Mouse (Mus musculus): ENCODE results near the gene Il6st. TPM values are rescaled to one million over a fixed set of nuclear protein-coding genes. Genes with fewer than 3 reads are reported as not detected.
"Not testable (repeated sequence)": the region's sequence is repeated elsewhere in the genome, so short reads cannot be mapped to it uniquely, and the experiment has no call there.

Il6st gene
- total RNA-seq (2021) = 10 to 100 TPM; 80.5 to 92.4 TPM
- long read RNA-seq, full-length matches to known transcripts = 12 of 18 reads
- long read RNA-seq, partial matches to known transcripts = 1 of 18 reads
- long read RNA-seq, other reads (novel, unspliced or antisense) = 5 of 18 reads

- peak; percentile 91 to 95 for DNase-seq (ENCODE audit: low spot score in 2 of 2)
Measured at GRCm38 (mm10) chr13:112463868-112464625, at the start of gene Il6st. Gene Il6st, plus strand, starts transcription at chr13:112464070.

DNA sequence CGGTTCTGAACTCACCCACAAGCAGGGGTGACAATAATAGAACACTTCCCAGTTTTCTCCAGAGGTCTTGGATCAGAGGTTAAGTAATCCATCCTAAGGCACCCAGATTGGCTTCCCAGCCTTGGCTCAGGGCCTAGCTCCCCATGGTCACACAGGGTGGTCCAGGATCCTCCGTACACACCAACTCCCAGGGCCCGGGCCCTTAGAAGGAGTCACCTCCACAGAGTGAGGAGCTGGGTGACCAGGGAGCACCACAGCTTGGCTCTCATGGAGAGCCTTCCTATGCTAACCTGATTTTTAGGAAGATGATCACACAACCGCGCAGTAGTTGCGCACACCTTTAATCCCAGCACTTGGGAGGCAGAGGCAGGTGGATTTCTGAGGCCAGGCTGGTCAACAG is 48.0 kb upstream of the Il6st start:
- no peak for DNase-seq (ENCODE audit: low spot score in 2 of 2)

DNA sequence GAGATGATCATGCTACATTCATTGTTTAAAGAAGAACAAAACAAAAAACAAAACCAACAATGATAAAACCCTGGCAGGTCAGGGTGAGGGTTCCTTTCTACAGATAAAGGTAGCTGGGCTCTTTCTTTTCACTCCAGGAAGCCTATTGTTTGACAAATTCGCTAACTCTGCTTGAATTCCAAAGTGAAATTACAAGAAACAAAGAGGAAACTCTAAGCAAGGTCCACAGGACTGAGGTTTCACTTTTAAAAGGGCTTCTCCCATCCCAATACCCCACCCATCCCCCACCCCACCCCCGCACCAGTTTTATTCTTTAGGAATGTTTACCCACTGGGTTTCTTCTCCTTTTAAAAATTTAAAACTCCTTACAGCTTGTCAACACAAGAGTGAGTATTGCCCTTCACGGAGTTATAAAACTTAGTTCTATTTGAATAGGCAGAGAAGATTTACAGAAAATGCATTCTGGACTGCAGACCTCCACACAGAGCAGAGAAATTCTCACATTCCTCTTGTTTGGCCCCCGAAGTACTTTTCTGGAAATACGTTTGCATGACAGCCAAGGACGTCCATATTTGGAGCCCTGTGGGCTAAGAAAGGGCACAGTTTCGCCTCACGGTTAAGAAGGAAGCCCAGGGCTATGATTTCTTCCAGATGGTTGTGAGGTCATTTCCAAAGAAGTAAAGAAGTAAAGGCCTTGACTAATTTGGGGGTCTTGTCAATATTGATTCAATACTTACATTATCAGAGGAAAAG is 47.3 kb upstream of the Il6st start:
- no peak for DNase-seq (ENCODE audit: low spot score in 2 of 2)

GRCm38 (mm10) chr13:112417163-112417523 is 46.7 kb upstream of the Il6st start:
- DNase-seq (ENCODE audit: low spot score in 2 of 2) = no peak

- DNase-seq (ENCODE audit: low spot score in 2 of 2) = no peak
Measured at GRCm38 (mm10) chr13:112417861-112418423, 45.9 kb upstream of the Il6st start.

GRCm38 (mm10) chr13:112418595-112418994 is 45.3 kb upstream of the Il6st start:
- no peak for DNase-seq (ENCODE audit: low spot score in 2 of 2)

DNA sequence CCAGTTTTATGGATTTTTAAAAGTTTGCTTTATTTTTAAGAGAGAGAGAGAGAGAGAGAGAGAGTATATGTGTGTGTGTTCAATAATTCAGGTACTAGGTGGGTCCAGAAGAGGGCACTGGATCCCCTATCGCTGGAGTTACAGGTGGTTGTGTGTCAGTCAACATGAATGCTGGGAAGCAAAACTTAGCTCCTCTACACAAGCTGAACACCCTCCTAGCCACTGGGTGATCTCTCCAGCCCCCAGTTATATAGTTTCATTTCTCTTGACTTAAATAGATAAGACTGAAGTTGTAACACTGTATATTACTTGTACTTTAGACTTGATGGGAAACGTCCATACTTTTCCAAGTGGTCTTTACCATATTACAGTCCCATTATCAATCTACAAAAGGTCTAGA is 39.7 kb upstream of the Il6st start:
- no peak for DNase-seq (ENCODE audit: low spot score in 2 of 2)

DNA sequence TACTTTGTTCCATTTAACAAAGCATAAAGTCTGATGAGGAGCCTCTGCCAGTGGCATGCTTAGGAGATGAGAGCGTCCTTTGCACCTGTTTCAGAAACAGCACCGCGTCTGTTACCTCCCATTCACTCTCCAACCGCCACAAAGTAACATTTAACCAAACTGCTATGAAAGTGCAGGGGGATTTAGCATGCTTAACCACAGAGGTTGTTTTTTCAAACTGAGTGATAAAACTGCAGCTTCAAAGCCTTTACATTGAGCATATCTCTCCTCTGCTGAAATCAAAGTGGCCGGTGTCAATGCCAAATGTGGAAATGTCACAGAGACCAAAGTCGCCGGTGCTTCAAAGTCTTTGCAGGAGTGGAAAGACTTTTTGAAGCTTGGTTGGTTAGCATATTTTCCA is 39.2 kb upstream of the Il6st start:
- no peak for DNase-seq (ENCODE audit: low spot score in 2 of 2)

- no peak for DNase-seq (ENCODE audit: low spot score in 2 of 2)
Measured at GRCm38 (mm10) chr13:112425181-112425654, 38.7 kb upstream of the Il6st start.

- DNase-seq (ENCODE audit: low spot score in 2 of 2) = no peak
Measured at GRCm38 (mm10) chr13:112426265-112427135, 37.4 kb upstream of the Il6st start.

GRCm38 (mm10) chr13:112427136-112427470 is 36.8 kb upstream of the Il6st start:
- not testable (repeated sequence) for DNase-seq (ENCODE audit: low spot score in 2 of 2)

- no peak for DNase-seq (ENCODE audit: low spot score in 2 of 2)
Measured at GRCm38 (mm10) chr13:112427521-112427920, 36.3 kb upstream of the Il6st start.

DNA sequence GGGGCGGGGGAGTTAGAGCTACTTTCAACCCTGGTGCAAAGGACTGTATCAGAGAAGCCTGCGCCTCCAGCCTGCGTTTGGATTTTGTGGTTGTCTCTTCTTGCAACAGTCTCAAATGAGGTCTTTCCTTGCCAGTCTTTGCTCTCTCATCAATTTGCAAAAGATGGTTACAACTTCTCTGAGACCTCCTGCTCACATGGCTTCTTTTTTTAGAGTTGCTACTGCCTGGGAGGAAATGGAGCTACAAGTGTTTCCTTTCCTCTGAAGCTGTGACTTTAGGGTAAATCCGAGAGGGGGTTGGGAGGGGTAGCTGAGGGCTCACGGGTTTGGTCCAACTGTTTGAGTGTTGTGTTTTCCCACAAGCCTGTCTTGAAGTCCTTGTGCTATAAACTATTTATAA is 30.6 kb upstream of the Il6st start:
- DNase-seq (ENCODE audit: low spot score in 2 of 2) = no peak

- DNase-seq (ENCODE audit: low spot score in 2 of 2) = no peak
Measured at GRCm38 (mm10) chr13:112435241-112436075, 28.4 kb upstream of the Il6st start.

- DNase-seq (ENCODE audit: low spot score in 2 of 2) = no peak
Measured at GRCm38 (mm10) chr13:112436288-112436687, 27.6 kb upstream of the Il6st start.

DNA sequence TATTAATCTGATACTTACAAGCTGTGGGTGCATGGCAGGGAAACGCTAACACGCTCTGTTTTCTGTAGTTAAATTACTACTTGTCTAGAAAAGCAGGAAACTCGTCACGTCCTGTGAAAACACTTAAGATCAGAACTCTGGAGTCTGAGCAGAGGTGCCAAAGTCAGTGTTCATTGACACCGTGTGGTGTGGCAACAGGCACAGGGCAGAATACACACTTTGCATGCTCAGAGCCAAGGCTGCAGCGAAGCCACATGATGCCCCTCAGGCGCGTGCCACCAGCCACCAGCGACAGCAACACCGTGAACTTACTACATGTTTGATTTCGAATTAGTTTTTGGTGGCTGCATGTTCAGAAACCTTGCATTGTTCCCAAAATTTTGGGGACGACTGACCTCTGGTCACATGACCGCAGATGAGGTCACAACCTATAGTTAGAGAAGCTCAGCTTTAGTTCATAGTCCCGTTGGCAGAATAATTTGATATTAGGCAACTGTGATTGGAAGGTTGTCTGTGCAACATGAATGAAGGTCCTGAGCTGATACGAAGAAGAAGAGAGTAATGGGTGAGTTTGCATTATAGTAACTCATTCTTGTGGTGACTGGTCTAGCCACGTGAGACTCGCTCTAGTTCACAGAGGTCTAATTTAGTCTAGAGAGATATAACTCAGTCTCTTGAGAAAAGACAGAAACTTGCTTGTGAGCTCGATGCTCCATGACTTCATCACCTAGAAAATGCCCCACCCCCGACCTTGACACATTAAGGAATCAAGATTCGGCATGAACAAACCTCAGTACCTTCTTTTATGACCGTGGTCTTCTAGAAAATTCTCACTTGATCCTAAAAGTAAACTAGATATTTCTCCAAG is 25.6 kb upstream of the Il6st start:
- no peak for DNase-seq (ENCODE audit: low spot score in 2 of 2)

DNA sequence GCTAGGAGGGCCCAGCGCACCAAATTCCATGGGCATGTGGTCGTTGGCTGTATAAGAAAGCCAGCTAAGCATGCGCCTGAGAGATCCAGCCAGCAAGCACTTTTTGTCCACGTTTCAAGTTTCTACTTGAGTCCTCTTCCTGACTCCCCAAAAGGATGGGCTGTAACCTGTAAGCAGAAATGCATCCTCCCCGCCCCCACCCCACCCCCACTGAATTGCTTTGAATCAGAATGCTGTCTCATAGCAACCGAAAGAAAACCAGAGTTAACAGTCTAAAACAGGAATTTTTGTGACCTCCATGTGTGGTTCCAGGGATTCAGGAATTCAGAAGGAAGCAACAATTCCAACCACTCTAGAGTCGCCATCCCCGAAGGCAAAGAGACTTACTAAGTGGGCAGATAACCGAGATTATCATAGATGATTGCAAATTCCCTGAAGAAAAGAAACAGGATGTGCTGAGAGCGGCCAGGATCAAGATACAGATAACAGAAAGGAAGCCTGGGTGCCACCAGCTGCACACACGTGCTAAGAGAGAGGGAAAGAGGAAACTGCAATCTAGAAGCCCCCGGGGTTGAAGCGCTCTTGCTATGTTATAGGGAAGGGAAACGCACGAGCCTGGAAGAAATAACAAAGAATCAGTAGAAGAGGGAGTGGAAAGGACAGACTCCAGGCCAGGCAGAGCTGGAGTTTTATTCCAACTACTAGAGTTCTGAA is 24.6 kb upstream of the Il6st start:
- no peak for DNase-seq (ENCODE audit: low spot score in 2 of 2)

DNA sequence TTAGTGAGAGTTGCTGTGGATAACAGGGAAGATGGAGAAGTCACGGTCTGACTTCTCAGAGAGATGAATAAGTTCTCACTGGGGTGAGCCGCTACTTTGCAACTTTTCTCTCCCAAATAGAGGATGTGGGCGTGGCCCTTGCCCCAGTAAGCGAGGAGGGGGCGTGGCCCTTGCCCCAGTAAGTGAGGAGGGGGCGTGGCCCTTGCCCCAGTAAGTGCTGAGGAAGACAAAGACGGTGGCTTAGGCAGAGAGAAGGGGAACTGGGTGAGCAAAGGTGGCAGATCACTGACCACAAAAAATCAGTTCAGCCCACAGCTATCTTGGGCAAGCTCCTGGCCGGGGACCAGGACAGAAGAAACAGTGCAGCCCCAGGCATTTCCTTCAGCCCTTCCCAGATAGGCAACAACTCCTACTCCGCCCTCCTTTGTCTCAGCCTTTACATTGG is 23.9 kb upstream of the Il6st start:
- peak; percentile 31 to 41 for DNase-seq (ENCODE audit: low spot score in 2 of 2)

GRCm38 (mm10) chr13:112440668-112441067 is 23.2 kb upstream of the Il6st start:
- no peak for DNase-seq (ENCODE audit: low spot score in 2 of 2)

Data from layer of hippocampus, postnatal 10 days (tissue).